Mouse (Mus musculus): ENCODE data around the gene Olfr1222. TPM values are rescaled to one million over a fixed set of nuclear protein-coding genes. Genes with fewer than 3 reads are reported as not detected.

The Olfr1222 gene
- not detected in 2 replicates for polyA plus RNA-seq (2015; fragmentation: Nextera tagmentation; extraction: Ambion mirVana)

GRCm38 (mm10) chr2:89132954-89133353 lies at the start of gene Olfr1222:
Olfr1222 (minus strand) TSS chr2:89133054.

GRCm38 (mm10) chr2:89174569-89174968 lies 41.7 kb upstream of the Olfr1222 start, which contains the start of gene Olfr1225:
Olfr1225 (minus strand) TSS chr2:89174669.

DNA sequence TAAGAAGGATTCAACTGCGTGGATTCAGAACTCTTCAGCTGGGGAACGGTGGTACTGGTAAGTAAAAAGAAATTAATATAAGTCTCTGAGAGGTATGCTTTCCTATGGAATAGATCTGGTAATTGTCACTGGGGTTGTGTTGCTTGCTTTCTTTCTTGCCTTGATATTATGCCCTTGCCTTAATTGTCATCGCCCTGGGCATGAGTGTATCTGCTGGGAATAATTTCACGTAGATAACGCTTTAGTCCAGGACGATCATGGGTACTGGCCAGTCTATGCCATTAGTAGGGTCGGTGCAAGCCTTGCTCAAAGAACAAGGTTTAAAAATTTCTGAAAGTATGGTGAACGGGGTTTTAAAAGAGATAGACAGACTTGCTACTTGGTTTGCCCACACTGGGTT lies 31.1 kb upstream of the Olfr1222 start, which contains the start of gene Olfr1224-ps1:
Gene Olfr1224-ps1 (minus strand): TSS at position 101 of the 400 bp plus-strand sequence.

DNA sequence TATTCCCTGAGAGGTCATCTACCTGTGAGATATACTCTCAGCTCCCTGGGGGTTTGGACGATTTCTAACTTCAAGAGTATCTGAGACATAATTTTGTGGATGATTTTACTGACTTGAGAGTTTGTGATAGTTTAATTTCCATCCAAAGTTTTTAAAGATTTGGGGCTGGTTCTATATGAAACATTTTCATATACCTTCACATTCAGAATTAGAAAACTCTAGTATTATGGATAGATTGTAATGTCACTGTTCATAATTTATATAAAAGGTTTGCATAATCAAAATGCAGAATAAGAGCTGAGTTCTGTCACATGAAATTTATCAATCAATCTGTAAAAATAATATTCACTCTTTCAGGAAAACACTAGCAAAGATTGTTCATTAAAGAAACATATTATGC lies 18.6 kb upstream of the Olfr1222 start, which contains the start of gene Olfr1223:
Gene Olfr1223 (minus strand): TSS at position 101 of the 400 bp plus-strand sequence.

DNA sequence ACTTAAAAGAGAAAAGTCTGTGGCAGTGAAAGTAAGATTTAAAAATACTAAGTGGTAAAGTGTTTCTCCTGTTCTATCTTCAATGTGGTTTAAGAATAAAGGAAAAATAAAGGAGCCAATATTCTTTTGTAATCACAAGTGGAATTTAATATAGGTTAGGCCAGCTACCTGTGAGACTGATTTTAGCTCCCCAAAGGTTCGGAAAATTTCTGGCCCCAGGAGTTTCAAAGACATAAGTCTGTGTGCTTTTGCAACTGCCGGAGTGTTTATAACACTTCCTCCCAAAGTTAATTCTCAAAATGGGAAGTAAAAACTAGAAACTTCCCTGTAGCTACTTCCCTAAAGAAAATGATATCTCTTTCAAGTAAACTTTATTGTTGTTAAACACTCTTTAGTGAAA lies 15.7 kb downstream of the Olfr1222 start, which contains the start of gene Olfr1221:
Gene Olfr1221 (minus strand): TSS at position 101 of the 400 bp plus-strand sequence.

GRCm38 (mm10) chr2:89106735-89107134 lies 26.1 kb downstream of the Olfr1222 start, which contains the start of gene Olfr1220:
Olfr1220 (minus strand) TSS chr2:89106835.

DNA sequence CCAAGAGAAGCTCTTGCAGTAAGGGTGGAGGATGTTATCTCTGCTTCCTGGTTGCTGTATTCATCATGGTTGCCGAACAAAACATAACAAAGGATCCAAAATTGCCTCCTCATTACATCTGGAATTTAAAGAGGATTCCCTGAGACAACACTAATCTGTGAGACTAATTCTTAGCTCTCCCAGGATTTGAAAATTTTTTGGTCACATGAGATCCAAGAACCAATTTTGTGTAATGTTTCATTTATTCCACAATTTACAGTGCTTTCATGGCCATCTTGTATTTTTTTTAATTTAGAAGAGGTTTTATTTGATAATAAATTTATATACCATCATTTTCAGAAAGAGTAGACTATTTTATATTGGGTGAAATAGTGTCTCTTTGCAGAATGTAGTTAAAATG lies 49.4 kb downstream of the Olfr1222 start, which contains the start of gene Olfr1219:
Gene Olfr1219 (minus strand): TSS at position 101 of the 400 bp plus-strand sequence.

Other genes with a start within 250 kb of the Olfr1222 start
- gene Olfr1208, start 230.7 kb downstream of the Olfr1222 start, polyA plus RNA-seq (2015; fragmentation: Nextera tagmentation; extraction: Ambion mirVana), result not detected in 2 replicates
- gene Olfr1209, start 217.9 kb downstream of the Olfr1222 start, polyA plus RNA-seq (2015; fragmentation: Nextera tagmentation; extraction: Ambion mirVana), result not detected in 2 replicates
- not detected in 2 replicates for gene Olfr1211, start 194.9 kb downstream of the Olfr1222 start, polyA plus RNA-seq (2015; fragmentation: Nextera tagmentation; extraction: Ambion mirVana)
- gene Olfr1212, start 179.1 kb downstream of the Olfr1222 start, polyA plus RNA-seq (2015; fragmentation: Nextera tagmentation; extraction: Ambion mirVana), result not detected in 2 replicates
- not detected in 2 replicates for gene Gm13762, start 152.8 kb downstream of the Olfr1222 start, polyA plus RNA-seq (2015; fragmentation: Nextera tagmentation; extraction: Ambion mirVana)
- not detected in 2 replicates for gene Olfr1214, start 140.4 kb downstream of the Olfr1222 start, polyA plus RNA-seq (2015; fragmentation: Nextera tagmentation; extraction: Ambion mirVana)
- not detected in 2 replicates for gene Olfr1215, start 126.1 kb downstream of the Olfr1222 start, polyA plus RNA-seq (2015; fragmentation: Nextera tagmentation; extraction: Ambion mirVana)
- not detected in 2 replicates for gene Olfr1216, start 114.7 kb downstream of the Olfr1222 start, polyA plus RNA-seq (2015; fragmentation: Nextera tagmentation; extraction: Ambion mirVana)
- gene Olfr1217, start 101.0 kb downstream of the Olfr1222 start, polyA plus RNA-seq (2015; fragmentation: Nextera tagmentation; extraction: Ambion mirVana), result not detected in 2 replicates
- gene Olfr1218, start 71.9 kb downstream of the Olfr1222 start, polyA plus RNA-seq (2015; fragmentation: Nextera tagmentation; extraction: Ambion mirVana), result not detected in 2 replicates
- gene Olfr1219, start 49.5 kb downstream of the Olfr1222 start, polyA plus RNA-seq (2015; fragmentation: Nextera tagmentation; extraction: Ambion mirVana), result not detected in 2 replicates
- not detected in 2 replicates for gene Olfr1220, start 26.2 kb downstream of the Olfr1222 start, polyA plus RNA-seq (2015; fragmentation: Nextera tagmentation; extraction: Ambion mirVana)
- not detected in 2 replicates for gene Olfr1221, start 15.8 kb downstream of the Olfr1222 start, polyA plus RNA-seq (2015; fragmentation: Nextera tagmentation; extraction: Ambion mirVana)
- not detected in 2 replicates for gene Olfr1223, start 18.5 kb upstream of the Olfr1222 start, polyA plus RNA-seq (2015; fragmentation: Nextera tagmentation; extraction: Ambion mirVana)
- gene Olfr1224-ps1, start 31.0 kb upstream of the Olfr1222 start, polyA plus RNA-seq (2015; fragmentation: Nextera tagmentation; extraction: Ambion mirVana), result not detected in 2 replicates
- gene Olfr1225, start 41.6 kb upstream of the Olfr1222 start, polyA plus RNA-seq (2015; fragmentation: Nextera tagmentation; extraction: Ambion mirVana), result not detected in 2 replicates
- gene Olfr1226, start 67.0 kb upstream of the Olfr1222 start, polyA plus RNA-seq (2015; fragmentation: Nextera tagmentation; extraction: Ambion mirVana), result not detected in 2 replicates
- not detected in 2 replicates for gene Olfr1228, start 121.0 kb upstream of the Olfr1222 start, polyA plus RNA-seq (2015; fragmentation: Nextera tagmentation; extraction: Ambion mirVana)
- gene Olfr1229, start 155.0 kb upstream of the Olfr1222 start, polyA plus RNA-seq (2015; fragmentation: Nextera tagmentation; extraction: Ambion mirVana), result not detected in 2 replicates
- not detected in 2 replicates for gene Olfr1230, start 164.2 kb upstream of the Olfr1222 start, polyA plus RNA-seq (2015; fragmentation: Nextera tagmentation; extraction: Ambion mirVana)
- gene Olfr1231, start 174.0 kb upstream of the Olfr1222 start, polyA plus RNA-seq (2015; fragmentation: Nextera tagmentation; extraction: Ambion mirVana), result not detected in 2 replicates
- not detected in 2 replicates for gene Olfr1232, start 196.6 kb upstream of the Olfr1222 start, polyA plus RNA-seq (2015; fragmentation: Nextera tagmentation; extraction: Ambion mirVana)
- not detected in 2 replicates for gene Olfr1233, start 209.3 kb upstream of the Olfr1222 start, polyA plus RNA-seq (2015; fragmentation: Nextera tagmentation; extraction: Ambion mirVana)
- not detected in 2 replicates for gene Olfr1234, start 231.8 kb upstream of the Olfr1222 start, polyA plus RNA-seq (2015; fragmentation: Nextera tagmentation; extraction: Ambion mirVana)

Data from neural tube, postnatal 0 days (tissue).